Mouse (Mus musculus): ENCODE measurements around the gene Itgb7. TPM values are rescaled to one million over a fixed set of nuclear protein-coding genes. Genes with fewer than 3 reads are reported as not detected.

Itgb7 gene
- polyA plus RNA-seq, 1 experiment from 2014 or later: 0.55 TPM

GRCm38 (mm10) chr15:102192820-102193386, 38.8 kb downstream of the Itgb7 start:
- Histone ChIP-seq H3K9me3 (no peaks in the 10 kb centered on the region), H3K4me3 (no peak overlapping the region), H3K36me3 (replicated peaks) (peaks cover 4% of the 10 kb centered on the region; the same call in 1 of the 2 replicates), H3K4me1 (peaks cover 24% of the 10 kb centered on the region), H3K27ac (no peak overlapping the region), H3K27me3 (ENCODE audit: poor library complexity, severe bottlenecking) (no peaks in the 10 kb centered on the region)
- DNase-seq (ENCODE audit: extremely low spot score, low spot score): no peak
- 65% methylated on average over 5 of the region's 5 CpGs for WGBS

GRCm38 (mm10) chr15:102192271-102192812, 39.4 kb downstream of the Itgb7 start:
- Histone ChIP-seq H3K27me3 (ENCODE audit: poor library complexity, severe bottlenecking) (no peaks in the 10 kb centered on the region), H3K4me1 (peaks cover 25% of the 10 kb centered on the region), H3K27ac (no peak overlapping the region), H3K4me3 (no peak overlapping the region), H3K9me3 (no peaks in the 10 kb centered on the region), H3K36me3 (replicated peaks) (peaks cover 5% of the 10 kb centered on the region; the same call in 1 of the 2 replicates)
- DNase-seq (ENCODE audit: extremely low spot score, low spot score): no peak
- 82% methylated on average over 7 of the region's 7 CpGs for WGBS

DNA sequence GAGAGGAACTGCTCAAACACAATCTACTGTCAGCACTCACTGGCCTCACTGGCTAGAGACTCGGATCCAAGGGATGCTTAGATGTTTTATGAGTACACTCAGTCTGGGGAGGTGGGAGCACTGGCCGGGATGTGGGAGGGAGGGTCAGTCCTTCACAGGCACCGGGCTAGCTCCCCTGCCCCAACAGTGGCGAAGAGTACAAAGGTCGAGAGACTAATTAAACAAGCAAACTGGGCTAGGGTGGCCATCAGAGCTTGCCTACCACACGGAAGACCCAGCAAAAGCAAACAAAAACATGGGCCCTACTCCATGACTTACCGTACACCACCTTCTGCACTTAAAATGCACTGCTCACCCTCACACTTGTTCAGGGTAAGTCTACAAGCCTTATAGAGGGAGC, 40.0 kb downstream of the Itgb7 start:
- 80% methylated on average over 7 of the region's 7 CpGs for WGBS
- peaks cover 25% of the 10 kb centered on the region for H3K4me1 ChIP-seq
- H3K27me3 ChIP-seq (ENCODE audit: poor library complexity, severe bottlenecking): no peaks in the 10 kb centered on the region
- no peak overlapping the region for H3K27ac ChIP-seq
- no peak for DNase-seq (ENCODE audit: extremely low spot score, low spot score)
- H3K9me3 ChIP-seq: no peaks in the 10 kb centered on the region
- no peak overlapping the region for H3K4me3 ChIP-seq
- H3K36me3 ChIP-seq (replicated peaks): peaks cover 7% of the 10 kb centered on the region; the same call in 1 of the 2 replicates

DNA sequence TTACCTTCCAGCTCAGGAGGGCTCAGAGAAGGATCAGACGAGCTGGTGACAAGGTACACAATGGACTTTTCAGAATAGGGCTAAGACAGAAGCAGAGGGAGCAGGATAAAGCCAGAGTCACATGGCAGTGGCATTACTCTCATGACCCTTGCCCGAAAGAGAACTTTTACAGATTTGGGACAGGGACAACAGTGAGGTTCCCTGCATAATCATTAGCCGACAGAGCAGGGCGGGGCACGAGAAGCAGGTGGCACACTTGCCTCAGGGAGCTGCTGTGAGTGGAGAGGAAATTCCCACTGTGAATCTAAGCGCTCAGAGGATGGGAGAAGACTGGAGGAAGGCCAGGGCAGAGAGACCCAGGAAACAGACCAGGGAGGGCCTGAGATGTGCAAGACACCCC, 42.9 kb downstream of the Itgb7 start:
- peaks cover 25% of the 10 kb centered on the region for H3K4me1 ChIP-seq
- peak overlapping the region; percentile 62; the same call in 1 of the 2 replicates for H3K27ac ChIP-seq
- H3K36me3 ChIP-seq (replicated peaks): peaks cover 32% of the 10 kb centered on the region
- no peak overlapping the region for H3K4me3 ChIP-seq
- H3K27me3 ChIP-seq (ENCODE audit: poor library complexity, severe bottlenecking): no peaks in the 10 kb centered on the region
- no peaks in the 10 kb centered on the region for H3K9me3 ChIP-seq
- DNase-seq (ENCODE audit: extremely low spot score, low spot score): no peak
- WGBS: 66% methylated on average over 6 of the region's 6 CpGs

DNA sequence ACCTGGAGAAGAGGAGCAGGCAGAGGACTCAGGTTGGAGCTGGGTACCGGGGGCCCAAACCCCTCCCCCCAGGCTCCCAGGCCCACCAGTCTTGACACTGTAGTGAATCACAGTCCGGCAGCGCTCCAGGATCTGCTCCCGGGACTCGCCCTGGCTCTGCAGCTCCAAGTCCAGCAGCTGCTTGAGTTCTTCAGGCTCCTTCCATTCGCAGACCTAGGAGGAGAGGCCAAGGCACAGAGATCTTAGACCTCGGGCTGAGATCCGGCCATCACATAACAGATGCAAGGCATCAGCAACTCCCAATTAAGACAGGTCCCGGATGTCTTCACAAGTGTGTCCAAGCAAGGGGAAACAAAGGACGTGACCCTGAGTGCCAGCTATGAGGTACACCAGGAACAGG, 43.6 kb downstream of the Itgb7 start:
- peak overlapping the region; percentile 62 for H3K27ac ChIP-seq

DNA sequence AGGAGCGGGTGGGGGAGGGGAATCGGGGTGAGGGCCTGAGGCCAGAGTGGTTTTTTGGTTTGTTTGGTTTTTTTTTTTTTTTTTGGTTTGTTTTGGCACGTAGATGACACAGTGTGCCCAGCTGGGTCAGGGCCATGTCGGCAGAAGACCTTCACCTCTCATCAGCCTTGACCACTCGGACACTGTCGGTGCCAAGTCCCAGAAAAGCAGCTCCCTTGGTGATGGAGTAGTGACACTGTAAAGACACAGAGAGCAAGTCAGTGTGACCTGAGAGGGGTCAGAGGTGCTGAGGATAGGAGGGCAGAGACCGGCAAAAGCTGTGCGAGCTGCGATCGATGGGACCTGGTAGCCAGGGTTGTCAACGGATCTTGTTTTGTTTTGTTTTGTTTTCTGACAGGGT, 45.5 kb downstream of the Itgb7 start:
- H3K27me3 ChIP-seq (ENCODE audit: poor library complexity, severe bottlenecking): no peaks in the 10 kb centered on the region
- H3K9me3 ChIP-seq: no peaks in the 10 kb centered on the region
- H3K27ac ChIP-seq: no peak overlapping the region
- H3K4me1 ChIP-seq: peaks cover 13% of the 10 kb centered on the region
- H3K4me3 ChIP-seq: no peak overlapping the region
- WGBS: 82% methylated on average over 11 of the region's 11 CpGs
- H3K36me3 ChIP-seq (replicated peaks): peaks cover 36% of the 10 kb centered on the region
- no peak for DNase-seq (ENCODE audit: extremely low spot score, low spot score)

More for the DNA sequence above, 43.6 kb downstream of the Itgb7 start:
- H3K36me3 ChIP-seq (replicated peaks): peaks cover 36% of the 10 kb centered on the region
- H3K9me3 ChIP-seq: no peaks in the 10 kb centered on the region
- H3K27me3 ChIP-seq (ENCODE audit: poor library complexity, severe bottlenecking): no peaks in the 10 kb centered on the region
- 93% methylated on average over 10 of the region's 10 CpGs for WGBS
- no peak overlapping the region for H3K4me3 ChIP-seq
- no peak for DNase-seq (ENCODE audit: extremely low spot score, low spot score)
- peaks cover 25% of the 10 kb centered on the region for H3K4me1 ChIP-seq

DNA sequence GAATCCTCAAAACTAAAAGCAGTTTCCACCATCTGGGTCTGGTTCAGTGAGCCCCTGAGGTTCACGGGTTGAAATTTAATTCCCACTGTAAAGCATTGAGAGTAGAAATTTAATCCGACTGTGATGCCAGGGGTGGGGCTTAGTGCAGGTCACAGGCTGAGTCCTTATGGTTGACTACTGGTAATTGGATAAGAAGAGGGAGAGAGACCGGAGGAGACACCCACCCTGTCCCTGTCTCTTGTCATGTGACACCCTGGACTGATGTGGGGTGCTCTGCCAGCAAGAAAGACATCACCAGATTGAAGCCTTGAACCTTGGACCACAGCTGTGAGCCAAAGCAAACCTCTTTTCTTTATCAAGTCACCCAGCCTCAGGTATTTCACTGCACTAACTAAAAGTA, 48.7 kb downstream of the Itgb7 start:
- Histone ChIP-seq H3K36me3 (replicated peaks) (peaks cover 45% of the 10 kb centered on the region), H3K27me3 (ENCODE audit: poor library complexity, severe bottlenecking) (no peaks in the 10 kb centered on the region), H3K9me3 (no peaks in the 10 kb centered on the region), H3K4me3 (no peak overlapping the region), H3K27ac (no peak overlapping the region), H3K4me1 (peaks cover 2% of the 10 kb centered on the region)
- 88% methylated on average over 3 of the region's 3 CpGs for WGBS
- DNase-seq (ENCODE audit: extremely low spot score, low spot score): no peak

GRCm38 (mm10) chr15:102179924-102180323, 51.8 kb downstream of the Itgb7 start:
- H3K36me3 ChIP-seq (replicated peaks): peaks cover 30% of the 10 kb centered on the region
- no peak for DNase-seq (ENCODE audit: extremely low spot score, low spot score)

GRCm38 (mm10) chr15:102179106-102179505, 52.6 kb downstream of the Itgb7 start:
- Histone ChIP-seq H3K27ac (0 out of 2 replicates have a peak overlapping the region, but pooled peaks have one; percentile 12), H3K36me3 (replicated peaks) (peaks cover 23% of the 10 kb centered on the region), H3K4me1 (no peaks in the 10 kb centered on the region), H3K27me3 (ENCODE audit: poor library complexity, severe bottlenecking) (no peaks in the 10 kb centered on the region), H3K4me3 (no peak overlapping the region), H3K9me3 (no peaks in the 10 kb centered on the region)
- WGBS: 84% methylated on average over 9 of the region's 9 CpGs
- no peak for DNase-seq (ENCODE audit: extremely low spot score, low spot score)

More at GRCm38 (mm10) chr15:102179924-102180323, 51.8 kb downstream of the Itgb7 start:
- WGBS: 94% methylated on average over 14 of the region's 14 CpGs
- Histone ChIP-seq H3K9me3 (no peaks in the 10 kb centered on the region), H3K27ac (peak overlapping the region; percentile 20; the same call in 1 of the 2 replicates), H3K27me3 (ENCODE audit: poor library complexity, severe bottlenecking) (no peaks in the 10 kb centered on the region), H3K4me3 (no peak overlapping the region), H3K4me1 (no peaks in the 10 kb centered on the region)

GRCm38 (mm10) chr15:102178279-102178678, 53.5 kb downstream of the Itgb7 start:
- 22% methylated on average over 6 of the region's 6 CpGs for WGBS
- Histone ChIP-seq H3K27me3 (ENCODE audit: poor library complexity, severe bottlenecking) (no peaks in the 10 kb centered on the region), H3K36me3 (replicated peaks) (peaks cover 17% of the 10 kb centered on the region), H3K9me3 (no peaks in the 10 kb centered on the region), H3K4me1 (no peaks in the 10 kb centered on the region), H3K4me3 (no peak overlapping the region), H3K27ac (no peak overlapping the region)
- DNase-seq (ENCODE audit: extremely low spot score, low spot score): peak; percentile 63

- no peak for DNase-seq (ENCODE audit: extremely low spot score, low spot score)
- Histone ChIP-seq H3K4me1 (no peaks in the 10 kb centered on the region), H3K27ac (no peak overlapping the region), H3K9me3 (no peaks in the 10 kb centered on the region), H3K27me3 (ENCODE audit: poor library complexity, severe bottlenecking) (no peaks in the 10 kb centered on the region), H3K4me3 (no peak overlapping the region), H3K36me3 (replicated peaks) (peaks cover 17% of the 10 kb centered on the region)
- 92% methylated on average over 8 of the region's 8 CpGs for WGBS
Measured at GRCm38 (mm10) chr15:102177417-102177816, 54.3 kb downstream of the Itgb7 start.

DNA sequence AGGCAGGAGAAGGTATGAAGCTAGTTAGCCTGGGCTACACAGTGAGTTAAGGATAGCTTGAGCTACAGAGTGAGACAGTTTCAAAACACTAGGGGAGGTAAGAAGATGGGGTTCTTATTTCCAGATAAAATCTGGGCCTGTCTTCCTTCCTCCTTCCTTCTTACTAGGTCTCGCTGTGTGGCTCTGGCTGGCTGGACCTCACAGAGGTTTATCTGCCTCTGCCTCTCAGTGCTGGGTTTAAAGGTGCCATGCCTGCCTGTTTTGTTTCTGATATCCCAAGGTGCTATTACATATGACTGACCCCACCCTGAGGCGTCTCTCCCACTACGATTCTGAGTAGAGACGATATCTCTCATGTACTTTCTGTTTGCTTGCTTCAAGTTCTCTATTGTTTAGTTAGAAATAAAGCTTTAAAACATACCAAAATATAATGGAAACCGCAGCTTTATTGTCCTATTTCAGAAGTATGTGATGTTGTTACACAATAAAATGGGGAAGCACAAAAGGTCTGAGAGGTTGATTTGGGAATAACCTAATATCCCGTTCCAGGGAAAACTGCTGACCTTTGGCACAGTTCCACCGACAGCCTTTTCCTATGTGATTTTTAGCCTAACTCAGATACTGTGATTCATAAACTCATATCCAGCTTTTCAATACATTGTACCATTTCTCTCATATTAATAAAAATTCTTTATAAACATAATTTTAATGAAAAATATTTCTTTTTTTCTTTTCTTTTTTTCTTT, 55.0 kb downstream of the Itgb7 start:
- no peak overlapping the region for H3K27ac ChIP-seq
- H3K27me3 ChIP-seq (ENCODE audit: poor library complexity, severe bottlenecking): no peaks in the 10 kb centered on the region
- no peak overlapping the region for H3K4me3 ChIP-seq
- no peaks in the 10 kb centered on the region for H3K4me1 ChIP-seq
- peaks cover 17% of the 10 kb centered on the region for H3K36me3 ChIP-seq (replicated peaks)
- 92% methylated on average over 7 of the region's 7 CpGs for WGBS
- no peaks in the 10 kb centered on the region for H3K9me3 ChIP-seq
- no peak for DNase-seq (ENCODE audit: extremely low spot score, low spot score)

DNA sequence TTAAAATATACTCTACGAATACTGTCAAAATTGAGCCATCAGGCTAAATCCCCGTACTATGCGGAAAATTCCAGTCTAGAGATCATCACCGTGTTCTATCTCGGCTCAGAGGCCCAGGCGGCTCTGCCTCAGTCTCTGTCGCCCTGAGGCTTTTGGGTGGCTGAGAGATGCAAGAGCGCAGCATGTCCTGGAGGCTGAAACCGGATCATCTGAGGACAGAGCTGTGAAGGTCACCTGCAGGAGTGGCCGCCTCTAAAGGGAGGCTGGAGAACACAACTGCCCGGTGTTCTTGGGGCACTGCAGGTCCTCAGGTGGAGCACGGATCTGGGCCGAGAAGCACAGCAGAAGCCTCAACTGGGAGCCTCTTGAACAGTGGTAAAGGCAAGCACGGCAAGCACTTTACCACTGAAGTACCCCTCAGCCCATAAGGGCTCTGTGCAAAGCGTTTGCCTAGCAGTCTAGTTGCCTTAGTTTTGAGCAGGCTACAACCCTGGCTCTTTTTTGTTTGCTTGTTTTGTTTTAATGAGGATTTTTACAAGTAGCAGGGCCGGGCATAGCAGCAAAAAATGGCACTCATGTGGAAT, 55.9 kb downstream of the Itgb7 start:
- Histone ChIP-seq H3K27ac (no peak overlapping the region), H3K27me3 (ENCODE audit: poor library complexity, severe bottlenecking) (no peaks in the 10 kb centered on the region), H3K4me1 (no peaks in the 10 kb centered on the region), H3K4me3 (no peak overlapping the region), H3K36me3 (replicated peaks) (peaks cover 17% of the 10 kb centered on the region), H3K9me3 (no peaks in the 10 kb centered on the region)
- DNase-seq (ENCODE audit: extremely low spot score, low spot score): no peak
- 88% methylated on average over 16 of the region's 16 CpGs for WGBS
